Mouse (Mus musculus): Measurements from ENCODE around the gene Emg1. TPM values are rescaled to one million over a fixed set of nuclear protein-coding genes. Genes with fewer than 3 reads are reported as not detected.

The Emg1 gene
- polyA plus RNA-seq, 1 experiment from 2014 or later: 118 TPM

- no peak for ATAC-seq (ENCODE audit: low FRiP score)
- no peaks in the 10 kb centered on the region for H3K4me1 ChIP-seq (replicated peaks)
- no peaks in the 10 kb centered on the region for H3K9me3 ChIP-seq
- H3K9ac ChIP-seq: no peak overlapping the region
- 76% methylated on average over 7 of the region's 7 CpGs for WGBS
- no peak overlapping the region for H3K4me2 ChIP-seq
- no peak overlapping the region for H3K27ac ChIP-seq
- peaks cover 38% of the 10 kb centered on the region for H3K36me3 ChIP-seq
- no peaks in the 10 kb centered on the region for H3K27me3 ChIP-seq
- H3K4me3 ChIP-seq: no peak overlapping the region
Observed at GRCm38 (mm10) chr6:124719354-124719978, 7.5 kb upstream of the Emg1 start.

DNA sequence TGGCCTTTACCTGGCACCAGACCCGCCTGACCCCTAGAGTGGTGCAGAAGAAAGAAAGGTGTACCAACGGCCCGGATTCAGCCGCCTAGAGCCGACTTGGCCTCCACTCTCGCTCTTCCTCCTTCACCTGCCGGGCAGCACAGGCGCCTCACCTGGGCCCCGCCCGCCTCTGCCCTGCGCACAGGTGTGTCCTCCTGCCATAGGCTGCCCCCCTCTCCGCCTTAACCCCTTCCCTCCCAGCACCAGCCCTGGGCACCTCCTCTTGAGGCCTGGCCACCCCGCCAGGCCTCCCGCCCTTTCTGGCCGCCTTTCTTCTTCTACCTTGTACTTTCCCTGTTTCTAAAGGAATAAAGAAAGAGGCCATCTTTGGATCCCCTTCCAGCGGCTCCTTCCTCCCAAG, 6.7 kb upstream of the Emg1 start:
- Histone ChIP-seq H3K4me1 (replicated peaks) (peaks cover 6% of the 10 kb centered on the region), H3K4me2 (no peak overlapping the region), H3K4me3 (no peak overlapping the region), H3K9me3 (no peaks in the 10 kb centered on the region), H3K27ac (no peak overlapping the region), H3K36me3 (peaks cover 46% of the 10 kb centered on the region), H3K9ac (no peak overlapping the region), H3K27me3 (no peaks in the 10 kb centered on the region)
- ATAC-seq (ENCODE audit: low FRiP score): no peak
- 60% methylated on average over 16 of the region's 16 CpGs for WGBS

GRCm38 (mm10) chr6:124717968-124718367, 6.0 kb upstream of the Emg1 start:
- no peaks in the 10 kb centered on the region for H3K9me3 ChIP-seq
- no peak overlapping the region for H3K27ac ChIP-seq
- H3K4me3 ChIP-seq: no peak overlapping the region
- ATAC-seq (ENCODE audit: low FRiP score): no peak
- no peak overlapping the region for H3K9ac ChIP-seq
- WGBS: 86% methylated on average over 13 of the region's 13 CpGs
- H3K27me3 ChIP-seq: no peaks in the 10 kb centered on the region
- no peak overlapping the region for H3K4me2 ChIP-seq
- peaks cover 13% of the 10 kb centered on the region for H3K4me1 ChIP-seq (replicated peaks)
- H3K36me3 ChIP-seq: peaks cover 46% of the 10 kb centered on the region

DNA sequence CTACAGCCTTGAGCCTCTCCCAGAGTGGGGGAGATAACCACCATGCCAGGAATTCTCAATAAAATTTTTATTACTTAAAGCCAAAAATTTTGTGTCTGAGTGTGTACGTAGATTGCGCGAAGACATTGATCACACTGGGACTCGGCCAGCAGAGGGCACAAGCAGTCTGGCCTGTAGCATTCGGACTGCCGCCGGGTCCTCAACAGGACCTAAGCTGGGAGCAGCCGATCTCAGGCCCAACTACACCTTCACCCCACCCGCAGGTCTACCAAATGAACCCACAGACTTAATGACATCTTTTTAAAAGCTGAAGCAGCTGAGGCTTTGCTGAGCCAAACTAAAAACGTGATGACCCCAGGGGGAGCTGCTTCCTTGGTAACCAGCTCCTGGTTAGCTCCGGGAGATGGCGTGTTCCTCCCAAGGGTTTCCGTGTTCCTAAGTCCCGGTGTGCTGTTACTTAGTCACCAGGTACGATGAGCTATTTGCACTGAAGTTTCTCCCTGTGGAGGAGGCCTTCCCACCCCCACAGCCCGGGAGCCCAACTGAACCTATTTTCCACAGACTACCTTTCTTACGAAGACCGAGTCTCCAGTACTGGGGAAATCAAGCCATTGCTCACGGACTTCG, 5.0 kb upstream of the Emg1 start:
- ATAC-seq (ENCODE audit: low FRiP score): no peak
- Histone ChIP-seq H3K27ac (no peak overlapping the region), H3K27me3 (no peaks in the 10 kb centered on the region), H3K4me2 (no peak overlapping the region), H3K4me3 (no peak overlapping the region), H3K9ac (no peak overlapping the region), H3K9me3 (no peaks in the 10 kb centered on the region), H3K36me3 (peaks cover 46% of the 10 kb centered on the region), H3K4me1 (replicated peaks) (peaks cover 16% of the 10 kb centered on the region)
- WGBS: 72% methylated on average over 20 of the region's 20 CpGs

DNA sequence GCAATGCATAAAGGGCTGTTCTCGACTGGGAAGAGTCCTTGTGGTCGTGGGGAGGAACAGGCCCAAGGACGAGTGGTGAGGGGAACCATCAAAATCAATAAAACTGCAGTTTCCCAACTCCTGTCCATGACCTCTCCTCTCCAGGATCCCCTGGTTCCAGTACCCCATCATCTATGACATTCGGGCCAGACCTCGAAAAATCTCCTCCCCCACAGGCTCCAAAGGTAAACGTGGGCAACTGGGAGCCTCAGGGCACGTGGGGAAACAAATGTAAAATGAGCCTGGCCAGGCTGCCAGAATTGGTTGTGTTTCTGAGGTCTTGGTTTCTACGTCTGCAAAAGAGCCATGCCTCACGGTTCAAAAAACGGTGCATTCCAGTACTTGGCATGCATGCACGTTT, 940 bp upstream of the Emg1 start:
- peak overlapping the region; percentile 99 for H3K4me2 ChIP-seq
- peaks cover 49% of the 10 kb centered on the region for H3K36me3 ChIP-seq
- H3K27me3 ChIP-seq: no peaks in the 10 kb centered on the region
- ATAC-seq (ENCODE audit: low FRiP score): no peak
- 21% methylated on average over 11 of the region's 11 CpGs for WGBS
- peak overlapping the region; percentile 96 for H3K4me3 ChIP-seq
- H3K27ac ChIP-seq: peak overlapping the region; percentile 88
- H3K9me3 ChIP-seq: no peaks in the 10 kb centered on the region
- H3K4me1 ChIP-seq (replicated peaks): peaks cover 40% of the 10 kb centered on the region
- H3K9ac ChIP-seq: peak overlapping the region; percentile 96

- peaks cover 43% of the 10 kb centered on the region for H3K36me3 ChIP-seq
- 96% methylated on average over 10 of the region's 10 CpGs for WGBS
Observed at GRCm38 (mm10) chr6:124708289-124708889, 3.6 kb downstream of the Emg1 start.

GRCm38 (mm10) chr6:124706061-124706627, 5.8 kb downstream of the Emg1 start:
- no peaks in the 10 kb centered on the region for H3K9me3 ChIP-seq
- no peak overlapping the region for H3K4me2 ChIP-seq
- no peak overlapping the region for H3K9ac ChIP-seq
- ATAC-seq (ENCODE audit: low FRiP score): no peak
- 89% methylated on average over 5 of the region's 5 CpGs for WGBS
- H3K27me3 ChIP-seq: no peaks in the 10 kb centered on the region
- H3K4me1 ChIP-seq (replicated peaks): peaks cover 20% of the 10 kb centered on the region
- peaks cover 62% of the 10 kb centered on the region for H3K36me3 ChIP-seq
- no peak overlapping the region for H3K27ac ChIP-seq
- no peak overlapping the region for H3K4me3 ChIP-seq

More at GRCm38 (mm10) chr6:124708289-124708889, 3.6 kb downstream of the Emg1 start:
- H3K4me3 ChIP-seq: no peak overlapping the region
- no peak overlapping the region for H3K4me2 ChIP-seq
- no peak overlapping the region for H3K9ac ChIP-seq
- no peak overlapping the region for H3K27ac ChIP-seq
- H3K27me3 ChIP-seq: no peaks in the 10 kb centered on the region
- ATAC-seq (ENCODE audit: low FRiP score): no peak
- peaks cover 31% of the 10 kb centered on the region for H3K4me1 ChIP-seq (replicated peaks)
- H3K9me3 ChIP-seq: no peaks in the 10 kb centered on the region

DNA sequence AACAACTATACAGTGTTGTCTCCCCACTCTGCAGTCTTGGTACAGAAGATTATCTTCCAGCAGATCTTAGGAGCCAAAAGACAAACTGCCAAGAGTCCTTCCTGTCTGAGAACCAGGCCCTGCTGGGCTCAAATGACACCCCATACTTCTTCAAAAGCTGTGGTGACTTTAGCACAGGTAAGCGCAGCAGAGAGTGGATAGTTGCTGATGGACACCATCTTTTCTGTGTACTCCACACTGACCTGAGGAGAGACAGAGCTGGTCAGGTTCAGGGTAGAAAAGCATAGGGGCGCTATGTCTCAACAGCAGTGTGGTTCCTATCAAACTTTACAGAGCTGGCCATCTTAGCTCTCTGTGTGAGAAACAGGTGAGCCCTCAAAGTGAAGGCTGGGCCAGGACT, 7.6 kb downstream of the Emg1 start:
- Histone ChIP-seq H3K36me3 (peaks cover 78% of the 10 kb centered on the region), H3K9ac (no peak overlapping the region), H3K9me3 (no peaks in the 10 kb centered on the region), H3K27ac (no peak overlapping the region), H3K27me3 (no peaks in the 10 kb centered on the region), H3K4me3 (no peak overlapping the region), H3K4me2 (no peak overlapping the region), H3K4me1 (replicated peaks) (peaks cover 3% of the 10 kb centered on the region)
- ATAC-seq (ENCODE audit: low FRiP score): no peak
- WGBS: 94% methylated on average over 2 of the region's 2 CpGs

GRCm38 (mm10) chr6:124703789-124704188, 8.2 kb downstream of the Emg1 start:
- H3K4me1 ChIP-seq (replicated peaks): no peaks in the 10 kb centered on the region
- 86% methylated on average over 7 of the region's 7 CpGs for WGBS
- H3K36me3 ChIP-seq: peaks cover 84% of the 10 kb centered on the region
- H3K27ac ChIP-seq: no peak overlapping the region
- no peak overlapping the region for H3K9ac ChIP-seq
- no peak overlapping the region for H3K4me3 ChIP-seq
- no peak overlapping the region for H3K4me2 ChIP-seq
- H3K27me3 ChIP-seq: no peaks in the 10 kb centered on the region
- ATAC-seq (ENCODE audit: low FRiP score): no peak
- H3K9me3 ChIP-seq: no peaks in the 10 kb centered on the region

- no peaks in the 10 kb centered on the region for H3K4me1 ChIP-seq (replicated peaks)
- no peaks in the 10 kb centered on the region for H3K27me3 ChIP-seq
- no peak overlapping the region for H3K27ac ChIP-seq
- H3K4me2 ChIP-seq: no peak overlapping the region
- H3K4me3 ChIP-seq: no peak overlapping the region
- no peak overlapping the region for H3K9ac ChIP-seq
- WGBS: 52% methylated on average over 3 of the region's 3 CpGs
- H3K9me3 ChIP-seq: no peaks in the 10 kb centered on the region
- peak; percentile 67 for ATAC-seq (ENCODE audit: low FRiP score)
- H3K36me3 ChIP-seq: peaks cover 82% of the 10 kb centered on the region
Observed at GRCm38 (mm10) chr6:124702784-124703103, 9.2 kb downstream of the Emg1 start.

- ATAC-seq (ENCODE audit: low FRiP score): 0 out of 2 replicates have a peak, but pooled peaks have one; percentile 4
- Histone ChIP-seq H3K4me3 (no peak overlapping the region), H3K27ac (no peak overlapping the region), H3K4me1 (replicated peaks) (no peaks in the 10 kb centered on the region), H3K36me3 (peaks cover 78% of the 10 kb centered on the region), H3K9me3 (no peaks in the 10 kb centered on the region), H3K4me2 (no peak overlapping the region), H3K27me3 (no peaks in the 10 kb centered on the region), H3K9ac (no peak overlapping the region)
- 94% methylated on average over 17 of the region's 17 CpGs for WGBS
Observed at GRCm38 (mm10) chr6:124702102-124702783, 9.7 kb downstream of the Emg1 start.

DNA sequence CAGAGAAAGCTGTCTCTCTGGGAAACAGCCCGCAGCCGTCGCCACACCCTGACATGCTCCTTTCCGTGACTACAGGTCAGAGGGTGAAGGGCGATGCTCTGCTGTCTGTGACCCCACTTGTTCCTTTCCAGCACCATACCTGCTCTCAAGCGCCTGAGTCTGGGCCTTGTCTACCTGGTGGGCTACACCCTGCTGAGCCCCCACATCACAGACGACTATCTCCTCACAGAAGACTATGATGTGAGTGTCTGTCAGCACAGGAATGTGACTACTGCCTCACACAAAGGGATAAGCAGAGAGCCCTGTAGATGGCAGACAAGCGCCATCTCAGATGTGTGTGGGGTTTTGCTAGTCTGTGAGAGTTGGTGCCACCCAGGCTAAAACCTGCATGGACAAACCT, 10.6 kb downstream of the Emg1 start:
- 82% methylated on average over 8 of the region's 8 CpGs for whole genome bisulfite sequencing
- H3K27ac ChIP-seq: no peak overlapping the region
- H3K9ac ChIP-seq: no peak overlapping the region
- no peaks in the 10 kb centered on the region for H3K27me3 ChIP-seq
- no peak overlapping the region for H3K4me3 ChIP-seq
- no peak for ATAC-seq (ENCODE audit: low FRiP score)
- H3K4me1 ChIP-seq (replicated peaks): no peaks in the 10 kb centered on the region
- peaks cover 75% of the 10 kb centered on the region for H3K36me3 ChIP-seq
- no peaks in the 10 kb centered on the region for H3K9me3 ChIP-seq
- no peak overlapping the region for H3K4me2 ChIP-seq
